ENCODE assay signal across 8 mouse cellular contexts in genomic region chr9:77480574-77481319, GRCm38 (mm10).
DNase-seq lines count a peak whose midpoint lies in the region; ATAC-seq and TF ChIP-seq lines count a peak whose summit lies in the region.

No protein-coding gene starts in this region.

- ATAC-seq in forebrain, postnatal 0 days = peak; percentile 85
- ATAC-seq in erythroblast, adult 5-6 weeks (replicated peaks; ENCODE audit: low FRiP score, poor library complexity, severe bottlenecking) = no peak

- H3K27ac ChIP-seq in heart, embryonic 10.5 days = peak overlapping the region; percentile 52; the same call in 1 of the 2 replicates
- H3K27ac ChIP-seq in forebrain, postnatal 0 days (ENCODE audit: low read depth, low read length) = peak overlapping the region; percentile 54; the same call in 1 of the 2 replicates

- 78% methylated on average over 9 of the region's 9 CpGs for WGBS in heart, embryonic 10.5 days
- WGBS in forebrain, postnatal 0 days = 28% methylated on average over 9 of the region's 9 CpGs

- H3K4me1 ChIP-seq in heart, embryonic 10.5 days = peaks cover 51% of the 10 kb centered on the region
- peaks cover 24% of the 10 kb centered on the region for H3K4me1 ChIP-seq in forebrain, postnatal 0 days (ENCODE audit: insufficient read depth)

- no peak for TF ChIP-seq CTCF in forebrain, postnatal 0 days (IDR thresholded peaks at IDR 0.05; ENCODE audit: low read depth)

- H3K36me3 ChIP-seq in heart, embryonic 10.5 days = no peaks in the 10 kb centered on the region
- H3K36me3 ChIP-seq in forebrain, postnatal 0 days (ENCODE audit: insufficient read depth) = no peaks in the 10 kb centered on the region

- H3K9me3 ChIP-seq in heart, embryonic 10.5 days = no peaks in the 10 kb centered on the region
- H3K9me3 ChIP-seq in forebrain, postnatal 0 days (ENCODE audit: low read length) = no peaks in the 10 kb centered on the region

- no peak overlapping the region for H3K9ac ChIP-seq in forebrain, postnatal 0 days

- peak; percentile 58 for DNase-seq in heart, embryonic 10.5 days (ENCODE audit: low spot score)
- DNase-seq in heart, adult 8-10 months (ENCODE audit: low spot score) = no peak
- peak; percentile 47 for DNase-seq in right cerebral cortex, adult 18-20 months
- DNase-seq in right cerebral cortex, postnatal 14 days = no peak
- peak; percentile 69 for DNase-seq in forebrain, postnatal 0 days
- DNase-seq in right cerebral cortex, postnatal 25 days = peak; percentile 24
- DNase-seq in urinary bladder, postnatal 4 days (ENCODE audit: low spot score in 2 of 2) = no peak

- peak overlapping the region; percentile 10; the same call in 1 of the 2 replicates for H3K4me2 ChIP-seq in forebrain, postnatal 0 days (ENCODE audit: low read depth)

- H3K27me3 ChIP-seq in heart, embryonic 10.5 days (ENCODE audit: insufficient read depth, poor library complexity, severe bottlenecking) = no peaks in the 10 kb centered on the region
- 0 out of 2 replicates have a peak, but pooled peaks cover 3% of the 10 kb centered on the region for H3K27me3 ChIP-seq in forebrain, postnatal 0 days (ENCODE audit: insufficient read depth, low read length)

- H3K4me3 ChIP-seq in heart, embryonic 10.5 days = no peak overlapping the region
- H3K4me3 ChIP-seq in forebrain, postnatal 0 days (ENCODE audit: low read depth, low read length) = no peak overlapping the region

Comparison
In these comparisons a context has a peak if more than half of its experiments do, and no peak if none do; other contexts are left out.
1. DNase-seq: peak in heart, embryonic 10.5 days (single experiment), right cerebral cortex, adult 18-20 months (single experiment), forebrain, postnatal 0 days (single experiment) and right cerebral cortex, postnatal 25 days (single experiment); none in heart, adult 8-10 months (single experiment), right cerebral cortex, postnatal 14 days (single experiment) and urinary bladder, postnatal 4 days (0 of 2).